Mouse (Mus musculus) spleen, postnatal 36 days (tissue): ENCODE data around the gene Fahd1.

ENCODE experiments used
- DNase-seq, 2 experiments: peaks; one replicate each; pipeline ENCODE4 v3.0.0; 2022; ENCODE audit warnings: low spot score in 2 of 2, mixed read lengths in 1 of 2

Fahd1 gene

GRCm38 (mm10) chr17:24847386-24847785 is 2.8 kb downstream of the Fahd1 start:
- DNase-seq: no peak

DNA sequence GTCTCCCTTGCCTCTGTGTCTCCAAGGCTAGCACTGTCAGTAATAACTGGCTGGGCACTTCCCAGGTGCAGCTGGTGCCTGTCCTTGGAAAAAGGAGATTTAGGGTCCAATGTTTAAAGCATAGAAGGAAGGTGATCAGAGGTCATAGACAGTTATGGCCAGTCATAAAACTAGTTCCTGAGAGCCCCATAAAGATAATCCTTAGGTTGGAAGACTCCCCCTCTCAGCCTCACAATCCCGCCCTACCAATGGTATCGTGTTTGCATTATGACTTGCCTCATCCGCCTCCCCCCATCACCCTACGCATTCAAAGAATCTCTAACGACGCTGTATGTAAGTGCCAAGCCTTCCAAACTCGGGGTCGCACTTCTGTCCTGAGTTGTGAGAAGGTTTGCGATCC is 5.6 kb downstream of the Fahd1 start:
- DNase-seq: no peak

GRCm38 (mm10) chr17:24842631-24843030 is 7.5 kb downstream of the Fahd1 start:
- DNase-seq: no peak

- peak in 1 of 2 experiments; percentile 37 for DNase-seq
Measured at GRCm38 (mm10) chr17:24841133-24841532, 9.0 kb downstream of the Fahd1 start.

DNA sequence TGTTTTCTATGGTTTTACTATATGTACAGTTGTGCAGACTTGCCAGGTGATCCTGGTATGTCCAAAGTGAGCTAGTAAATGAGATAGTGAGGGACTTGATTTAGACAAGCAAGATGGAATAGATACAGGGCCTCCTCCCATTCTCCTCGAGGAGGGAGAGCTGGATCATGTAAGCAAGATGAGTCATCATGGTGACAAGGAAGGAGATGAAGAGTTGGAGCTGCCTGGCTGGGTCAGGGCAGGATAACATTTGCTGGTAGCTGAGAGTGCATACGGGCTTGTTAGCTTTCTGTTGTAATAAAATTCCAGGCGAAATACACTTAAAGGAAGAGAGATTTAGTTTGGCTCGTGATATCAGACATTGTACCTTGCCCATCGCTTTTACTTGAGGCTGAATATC is 9.8 kb downstream of the Fahd1 start:
- DNase-seq: no peak

DNA sequence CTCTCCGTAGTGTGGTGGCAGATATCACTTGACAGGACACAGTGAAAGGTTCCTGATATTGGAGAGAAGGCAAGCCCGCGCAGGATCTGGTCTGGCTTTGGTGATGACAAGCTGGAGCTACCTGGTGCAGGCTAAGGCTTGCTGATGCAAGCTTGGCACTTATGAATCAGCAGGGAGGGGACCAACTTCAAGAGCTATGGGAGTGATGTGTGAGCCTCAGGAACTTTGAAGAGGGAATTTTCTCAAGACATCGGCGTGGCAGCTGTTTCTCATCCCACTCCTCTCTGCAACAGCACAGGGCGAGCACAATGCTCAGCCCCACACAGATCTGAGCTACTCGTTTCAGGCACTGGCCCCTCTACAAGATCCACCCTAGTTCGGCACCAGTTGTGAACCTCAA is 10.3 kb downstream of the Fahd1 start, which contains the start of gene Hagh:
Gene Hagh, plus strand, starts transcription at position 302 of the 400 bp plus-strand sequence.
- DNase-seq: no peak

GRCm38 (mm10) chr17:24821351-24822280 is 28.5 kb downstream of the Fahd1 start:
- no peak for DNase-seq

DNA sequence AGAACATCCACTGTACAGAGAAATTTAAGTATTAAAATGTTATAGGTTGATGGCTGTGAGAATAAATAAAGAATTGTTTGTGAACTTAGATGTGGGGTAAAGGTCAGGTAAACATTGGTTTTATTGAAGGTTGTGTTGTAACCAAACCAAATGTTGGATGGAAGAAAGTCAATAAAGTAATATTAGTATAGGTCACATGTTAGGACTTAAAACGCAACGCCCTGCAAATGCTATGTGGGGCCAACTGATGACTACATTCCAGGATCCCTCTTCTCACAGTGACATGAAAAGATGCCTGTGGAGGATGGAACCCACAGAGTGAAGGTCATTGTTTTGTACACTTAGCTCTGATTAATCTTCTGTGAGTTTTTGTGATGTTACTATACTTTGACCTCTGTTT is 30.7 kb downstream of the Fahd1 start:
- DNase-seq: no peak

DNA sequence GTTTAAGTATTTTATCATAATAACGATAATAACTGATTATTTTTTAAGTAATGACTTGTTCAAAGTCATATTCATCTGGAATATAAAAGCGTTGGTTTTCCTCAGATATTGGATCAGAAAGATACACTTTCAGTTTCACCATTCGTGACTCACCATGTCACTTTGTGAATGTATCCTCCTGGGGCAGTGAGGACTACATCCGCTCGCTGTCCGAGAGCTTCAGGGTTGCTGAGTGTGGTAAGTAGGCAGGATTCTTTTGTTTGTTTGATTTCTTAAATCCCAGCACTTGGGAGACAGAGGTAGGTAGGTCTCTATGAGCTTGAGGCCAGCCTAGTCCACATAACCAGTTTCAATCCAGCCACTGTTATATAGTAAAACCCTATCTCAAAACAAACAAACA is 32.0 kb downstream of the Fahd1 start:
- DNase-seq: no peak

GRCm38 (mm10) chr17:24817503-24817902 is 32.7 kb downstream of the Fahd1 start:
- DNase-seq: no peak

- DNase-seq: no peak
Measured at GRCm38 (mm10) chr17:24815256-24815655, 34.9 kb downstream of the Fahd1 start.

DNA sequence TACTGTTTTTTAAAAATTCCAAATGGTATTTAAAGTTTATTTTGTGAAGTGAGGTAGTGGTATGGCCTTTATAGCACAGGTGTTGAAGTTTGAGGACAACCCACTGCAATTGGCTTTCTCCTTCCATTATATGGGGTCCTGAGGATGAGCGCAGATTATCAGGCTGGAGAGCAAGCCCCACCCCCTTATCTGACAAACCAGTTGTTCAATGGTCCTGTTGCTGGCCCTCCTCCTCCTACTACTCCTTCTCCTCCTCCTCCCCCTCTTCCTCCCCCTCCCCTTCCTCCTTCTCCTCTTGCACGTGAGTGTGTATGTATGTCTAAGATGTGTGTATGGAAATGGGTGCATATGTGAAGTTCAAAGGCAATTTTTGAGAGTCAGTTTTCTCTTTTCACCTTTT is 37.9 kb downstream of the Fahd1 start:
- DNase-seq: no peak

- no peak for DNase-seq
Measured at GRCm38 (mm10) chr17:24811211-24811610, 39.0 kb downstream of the Fahd1 start.

DNA sequence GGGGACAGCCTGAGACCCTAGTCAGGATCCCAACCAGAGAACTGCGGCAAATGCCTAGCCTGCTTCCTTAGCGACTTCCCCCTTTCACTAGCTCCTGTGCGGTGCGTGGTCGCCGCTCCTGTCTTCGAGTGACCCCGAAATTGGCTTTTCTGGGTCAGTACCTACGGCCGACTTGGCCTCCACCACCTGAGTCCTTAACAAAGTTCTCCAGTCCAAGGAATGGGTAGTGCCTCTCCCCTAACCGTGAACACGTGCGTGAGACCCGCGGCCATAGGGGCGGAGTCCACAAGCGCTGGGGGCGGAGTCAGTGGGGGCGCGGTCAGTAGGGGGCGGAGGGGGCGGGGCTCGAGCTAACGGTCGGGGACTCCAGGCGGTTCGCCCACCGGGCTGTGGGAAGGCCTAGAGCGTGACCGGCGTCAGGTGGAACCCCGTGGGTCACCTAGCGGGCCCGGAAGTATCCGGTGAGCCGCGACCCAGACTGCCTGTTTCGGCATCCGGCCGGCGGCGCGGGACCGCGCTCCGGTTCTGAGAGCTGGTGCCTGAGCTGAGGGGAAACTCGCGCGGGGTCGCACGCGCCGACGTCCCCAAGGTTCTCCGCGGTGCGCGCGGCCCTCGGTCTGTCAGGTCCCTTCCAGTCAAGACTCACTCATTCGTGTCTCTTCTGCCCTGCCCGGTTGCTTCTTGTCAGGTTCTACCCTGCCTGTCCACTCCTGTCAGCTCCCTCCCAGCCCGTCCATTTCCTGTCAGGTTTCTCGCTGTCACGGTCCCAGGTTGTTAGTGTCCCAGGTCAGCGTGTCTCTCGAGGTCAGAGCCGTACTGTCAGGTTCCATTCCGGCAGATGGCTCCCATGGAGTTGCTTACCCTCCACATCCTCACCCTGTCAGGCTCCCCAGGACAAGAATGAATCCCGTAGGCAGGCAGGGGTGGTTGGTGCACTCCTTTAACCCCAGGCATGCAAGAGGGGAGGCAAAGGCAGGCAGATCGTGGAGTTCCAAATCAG is 45.9 kb downstream of the Fahd1 start, which contains the start of gene Meiob:
Gene Meiob, plus strand, starts transcription at position 338 of the 1,000 bp plus-strand sequence.
- peak; percentile 61 to 73 for DNase-seq

DNA sequence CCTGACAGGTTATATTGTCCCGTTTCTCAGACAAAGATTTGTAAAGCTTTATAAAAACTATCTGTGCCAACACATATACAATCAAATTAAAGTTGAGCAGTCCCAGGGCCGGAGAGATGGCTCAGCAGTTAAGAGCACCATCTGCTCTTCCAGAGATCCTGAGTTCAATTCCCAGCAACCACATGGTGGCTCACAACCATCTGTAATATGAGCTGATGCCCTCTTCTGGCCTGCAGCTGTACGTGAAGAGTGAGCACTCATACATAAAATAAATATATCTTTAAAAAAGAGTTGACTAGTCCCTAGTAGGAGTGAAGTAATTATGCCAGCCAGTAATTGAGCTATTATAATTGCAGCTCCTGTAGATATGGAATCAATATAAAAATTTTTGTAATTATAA is 49.6 kb downstream of the Fahd1 start:
- DNase-seq: no peak

DNA sequence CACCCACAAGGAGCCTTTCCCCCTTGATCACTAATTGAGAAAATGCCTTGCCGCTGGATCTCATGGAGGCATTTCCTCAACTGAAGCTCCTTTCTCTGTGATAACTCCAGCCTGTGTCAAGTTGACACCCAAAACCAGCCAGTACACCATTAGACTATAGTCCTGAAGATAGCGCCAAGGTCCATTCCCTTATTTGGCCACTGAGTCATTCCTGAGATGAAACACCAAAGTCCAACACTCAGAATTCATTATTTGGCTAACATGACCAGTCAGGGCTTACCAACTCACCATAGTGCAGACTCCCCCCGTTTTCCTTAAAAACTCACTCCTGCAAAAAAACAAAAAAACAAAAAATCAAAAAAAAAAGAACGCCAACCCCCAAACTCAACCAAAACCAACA is 50.7 kb downstream of the Fahd1 start:
- no peak for DNase-seq
